Mouse (Mus musculus) liver, postnatal 0 days (tissue): Measurements from ENCODE around the gene Smap2.

Experiments used
- CTCF ChIP-seq: sonication (generic); IDR thresholded peaks from 2 replicates; pipeline ENCODE4 v1.5.1; 2016; ENCODE audit warnings: antibody characterized with exemption, low read depth
- EP300 ChIP-seq: IDR thresholded peaks from 2 replicates; pipeline ENCODE4 v1.6.1; 2016; ENCODE audit warnings: antibody characterized with exemption, low read depth, mild to moderate bottlenecking

DNA sequence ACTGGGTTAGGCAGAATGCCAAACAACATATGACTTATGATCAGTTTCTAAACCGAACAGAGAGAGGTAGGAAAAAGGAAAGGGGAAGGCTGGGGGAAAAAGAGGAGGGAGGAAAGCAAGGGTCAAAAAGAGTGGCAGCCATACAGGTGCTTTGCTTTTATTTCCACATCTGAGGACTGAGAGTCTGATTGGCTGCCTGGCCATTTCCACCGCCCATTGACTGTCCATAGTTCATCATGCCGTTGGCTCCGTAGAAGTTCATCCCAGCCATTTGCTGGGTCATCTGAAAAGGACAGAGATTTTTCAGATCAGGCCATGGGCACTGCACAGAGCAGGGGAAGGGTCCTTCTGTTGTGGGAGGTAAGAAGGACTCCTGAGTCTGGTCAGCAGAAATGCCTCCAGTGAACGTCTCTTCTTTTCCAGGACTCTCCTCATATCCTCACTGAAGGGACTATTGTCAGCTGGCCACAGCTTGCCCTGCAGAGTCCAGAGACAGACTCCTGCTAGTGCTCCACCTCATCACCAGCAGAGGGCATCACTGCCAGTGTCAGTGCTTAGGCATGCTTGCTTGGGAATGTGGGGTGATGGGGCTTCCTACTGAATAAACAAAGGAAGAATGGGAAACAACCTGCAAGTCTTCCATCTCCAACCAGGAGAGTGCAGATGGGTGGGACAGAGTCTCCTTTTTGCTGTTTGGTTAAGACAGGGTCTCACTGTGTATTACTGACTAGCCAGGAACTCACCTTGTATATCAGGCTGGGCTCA is 47.5 kb downstream of the Smap2 start:
- no peak for TF ChIP-seq EP300
- peak; percentile 73 for TF ChIP-seq CTCF
